Mouse (Mus musculus) testis, adult 2 months (tissue): Measurements from ENCODE around the gene Gpr45. TPM values are rescaled to one million over a fixed set of nuclear protein-coding genes. Genes with fewer than 3 reads are reported as not detected.
A peak's percentile ranks its signal among the peaks of the same experiment; 100 is the strongest.

Experiments used
- H3K27ac ChIP-seq: fragments of 200-500 bp; 2 replicates; pipeline ENCODE4 v1.5.1; 2012; ENCODE audit warnings: low read depth, low read length; ENCODE audit not compliant: control insufficient read depth, insufficient read depth
- H3K27me3 ChIP-seq: fragments of 200-500 bp; 2 replicates; pipeline ENCODE4 v1.6.1; 2012; ENCODE audit warnings: mild to moderate bottlenecking, low read length, moderate library complexity; ENCODE audit not compliant: control insufficient read depth, insufficient read depth
- H3K36me3 ChIP-seq: fragments of 200-500 bp; 2 replicates; pipeline ENCODE4 v1.6.1; 2012; ENCODE audit warnings: mild to moderate bottlenecking, low read length; ENCODE audit not compliant: control insufficient read depth, insufficient read depth
- H3K4me1 ChIP-seq: fragments of 200-500 bp; 2 replicates; pipeline ENCODE4 v1.6.1; 2012; ENCODE audit warnings: low read length; ENCODE audit not compliant: control insufficient read depth, insufficient read depth
- H3K4me3 ChIP-seq: fragments of 200-500 bp; 2 replicates; pipeline ENCODE4 v1.5.1; 2012; ENCODE audit warnings: low read depth, mild to moderate bottlenecking, low read length, moderate library complexity, mixed read lengths; ENCODE audit not compliant: control insufficient read depth
- CTCF ChIP-seq: fragments of 200-500 bp; IDR thresholded peaks from 2 replicates; pipeline ENCODE4 v1.5.1; 2012; ENCODE audit warnings: low read depth, mild to moderate bottlenecking, inconsistent platforms, low read length, moderate library complexity; ENCODE audit not compliant: control insufficient read depth, insufficient read depth, insufficient replicate concordance
- POLR2A ChIP-seq: fragments of 200-500 bp; IDR thresholded peaks from 2 replicates; pipeline ENCODE4 v1.6.1; 2012; ENCODE audit warnings: low read depth, mild to moderate bottlenecking, inconsistent platforms, low read length, moderate library complexity; ENCODE audit not compliant: control insufficient read depth
- polyA plus RNA-seq: library from polyadenylated mRNA; depleted of rRNA; stranded (reverse); fragments of >200 nt; gene quantifications from 2 replicates; pipeline ENCODE4 v1.2.3, GENCODE M21; 2012; rRNA removed

Gpr45 gene
- polyA plus RNA-seq = 0.29 and 0.57 TPM in 2 replicates

DNA sequence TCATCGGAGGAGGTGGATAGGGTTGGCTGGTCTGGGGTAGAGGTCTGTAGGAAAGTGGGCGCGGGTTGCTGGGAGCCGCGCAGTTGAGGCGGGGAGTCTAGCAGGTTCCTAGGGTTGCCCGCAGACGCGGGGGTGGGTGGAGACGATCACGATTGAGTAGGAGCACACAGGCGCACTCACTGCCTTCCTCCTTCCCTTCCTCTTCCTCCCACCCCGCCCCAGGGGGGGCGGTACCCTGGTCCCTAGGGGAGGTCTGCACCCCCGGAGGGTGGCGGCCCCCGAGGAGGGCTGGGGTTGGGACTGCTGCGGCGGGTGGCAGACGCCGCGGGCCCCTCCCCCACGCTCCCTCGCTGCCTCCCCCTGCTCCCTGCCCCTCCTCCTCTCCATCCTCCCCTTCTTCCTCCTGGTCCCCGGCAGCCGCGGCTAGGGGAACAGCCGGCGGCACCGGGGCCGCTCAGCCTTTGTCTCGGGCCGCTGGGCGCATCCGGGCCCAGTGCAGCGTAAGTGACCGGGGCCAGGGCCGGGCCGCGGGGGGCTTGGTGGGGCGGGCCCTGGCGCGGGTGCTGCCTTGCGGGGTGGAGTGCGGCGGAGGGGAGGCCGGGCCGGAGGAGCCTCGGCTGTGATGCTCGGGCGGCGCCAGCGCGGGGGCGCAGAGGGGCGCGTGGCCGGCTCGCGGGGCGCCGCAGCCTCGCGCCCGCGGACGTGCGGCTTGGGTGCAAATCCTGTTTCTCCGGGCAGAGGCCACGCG is at the start of gene Gpr45:
Gpr45 (plus strand) TSS at position 139 of the 748 bp plus-strand sequence.
- peaks cover 3% of the 10 kb centered on the region; the same call in 1 of the 2 replicates for H3K4me1 ChIP-seq
- TF ChIP-seq CTCF (no peak), POLR2A (no peak)
- H3K27me3 ChIP-seq = no peaks in the 10 kb centered on the region; the same call in 1 of the 2 replicates
- H3K4me3 ChIP-seq = peak within 1 kb of the TSS; percentile 52
- no peak within 1 kb of the TSS for H3K27ac ChIP-seq
- H3K36me3 ChIP-seq = no peaks in the 10 kb centered on the region

DNA sequence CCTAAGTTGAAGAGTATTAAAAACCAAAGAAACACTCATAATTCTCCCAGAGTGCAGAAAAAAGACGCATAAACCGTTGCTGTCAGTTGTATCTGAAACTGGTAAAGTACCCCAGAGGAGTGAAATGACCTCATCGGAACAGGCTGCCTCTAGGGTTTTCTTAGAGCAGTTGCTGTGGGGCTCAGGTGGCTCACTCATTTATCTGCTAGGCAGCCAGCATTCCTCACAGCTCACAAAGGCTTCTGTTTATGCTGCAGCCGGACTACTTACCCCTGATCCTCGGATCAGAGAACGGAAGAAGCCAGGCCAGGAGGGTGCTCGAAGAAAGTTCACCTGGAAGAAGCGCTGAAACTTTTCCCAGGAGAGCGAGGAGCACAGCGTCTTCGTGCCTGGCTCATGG is 47.5 kb upstream of the Gpr45 start:
- Histone ChIP-seq H3K4me1 (no peaks in the 10 kb centered on the region), H3K36me3 (no peaks in the 10 kb centered on the region; the same call in none of the 2 replicates), H3K27ac (no peak overlapping the region), H3K27me3 (no peaks in the 10 kb centered on the region), H3K4me3 (no peak overlapping the region)
- no peak for TF ChIP-seq CTCF

DNA sequence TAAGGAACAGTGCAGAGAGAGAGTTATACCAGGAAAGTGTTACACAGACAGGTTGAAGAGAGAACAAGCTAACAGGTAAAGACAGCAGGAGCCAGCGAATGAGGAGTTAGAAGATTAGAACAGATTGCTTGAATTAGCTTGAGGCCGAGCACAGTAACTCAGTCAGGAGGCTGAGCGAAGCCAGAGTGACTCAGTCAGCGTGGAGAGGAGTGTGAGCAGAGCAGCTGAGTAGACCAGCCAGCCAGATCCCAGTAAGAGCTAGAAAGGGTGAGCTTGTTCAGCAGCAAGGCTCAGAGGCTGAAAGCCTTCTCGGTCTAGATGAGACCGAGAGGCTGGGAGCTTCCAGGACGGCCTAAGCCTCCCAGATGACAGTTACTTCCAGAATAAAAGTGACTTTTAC is 46.0 kb upstream of the Gpr45 start:
- no peak for TF ChIP-seq CTCF
- no peak for TF ChIP-seq POLR2A

DNA sequence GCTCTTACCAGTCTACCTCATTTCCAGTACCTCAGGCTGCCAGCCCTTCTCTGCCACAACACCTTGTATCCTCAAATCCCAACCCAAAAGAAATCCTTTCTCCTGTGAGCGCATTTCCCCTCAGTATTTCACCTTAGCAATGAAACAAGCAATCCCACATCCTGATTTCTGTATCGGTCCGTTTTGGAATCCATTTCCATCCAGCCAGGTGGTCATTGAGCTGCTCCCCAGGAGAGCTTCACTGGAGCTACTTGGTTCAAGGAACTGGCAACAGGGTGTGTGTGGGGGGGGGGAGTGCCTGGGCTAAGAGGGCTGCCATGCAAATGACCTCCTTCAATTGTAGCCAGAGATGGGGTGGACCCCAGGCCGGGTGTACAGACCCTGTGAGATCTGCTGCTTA is 45.5 kb upstream of the Gpr45 start:
- H3K27ac ChIP-seq = no peak overlapping the region
- no peak for TF ChIP-seq CTCF
- TF ChIP-seq POLR2A = no peak
- H3K27me3 ChIP-seq = no peaks in the 10 kb centered on the region
- H3K4me3 ChIP-seq = no peak overlapping the region
- no peaks in the 10 kb centered on the region; the same call in none of the 2 replicates for H3K36me3 ChIP-seq
- no peaks in the 10 kb centered on the region for H3K4me1 ChIP-seq

More for the DNA sequence above, 46.0 kb upstream of the Gpr45 start:
- Histone ChIP-seq H3K27ac (no peak overlapping the region), H3K27me3 (no peaks in the 10 kb centered on the region), H3K4me1 (no peaks in the 10 kb centered on the region), H3K4me3 (no peak overlapping the region), H3K36me3 (no peaks in the 10 kb centered on the region; the same call in none of the 2 replicates)

DNA sequence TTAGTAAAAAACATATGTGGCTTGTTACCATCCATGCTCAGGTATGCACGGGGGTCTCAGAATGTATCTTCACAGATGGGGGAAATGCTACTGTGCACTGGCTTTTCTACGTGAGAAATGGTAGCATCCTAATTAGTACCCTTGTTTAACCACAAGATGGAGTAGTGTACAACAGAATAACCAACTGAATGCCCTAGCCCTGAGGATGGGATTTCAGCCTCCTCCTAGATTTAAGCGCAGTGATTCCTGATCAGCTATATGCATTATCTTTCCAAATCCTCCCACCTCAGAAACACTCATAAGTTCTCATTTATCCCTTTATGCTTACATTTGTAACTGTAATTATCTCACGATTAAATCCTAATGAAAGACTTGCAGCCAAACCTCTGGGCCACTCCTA is 37.6 kb upstream of the Gpr45 start:
- TF ChIP-seq POLR2A = no peak
- TF ChIP-seq CTCF = no peak
- Histone ChIP-seq H3K4me3 (no peak overlapping the region), H3K27me3 (no peaks in the 10 kb centered on the region), H3K27ac (no peak overlapping the region), H3K36me3 (no peaks in the 10 kb centered on the region), H3K4me1 (peaks cover 4% of the 10 kb centered on the region)

DNA sequence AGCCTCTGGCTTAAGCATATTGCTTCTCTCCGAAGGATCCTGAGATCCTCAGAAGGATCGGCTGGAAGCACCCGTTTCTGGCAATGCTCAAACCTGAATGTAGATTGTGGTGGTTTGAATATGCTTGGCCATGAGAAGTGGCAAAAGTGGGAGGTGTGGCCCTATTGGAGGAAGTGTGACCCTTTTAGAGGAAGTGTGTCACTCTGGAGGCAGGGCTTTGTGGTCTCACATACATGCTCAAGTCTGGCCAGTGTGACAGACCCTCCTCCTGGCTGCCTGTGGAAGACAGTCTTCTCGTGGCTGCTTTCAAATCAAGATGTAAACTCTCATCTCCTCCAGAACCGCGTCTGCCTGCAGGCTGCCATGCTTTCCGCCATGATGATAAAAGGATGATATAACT is 36.0 kb upstream of the Gpr45 start:
- Histone ChIP-seq H3K36me3 (no peaks in the 10 kb centered on the region), H3K27ac (no peak overlapping the region), H3K27me3 (no peaks in the 10 kb centered on the region), H3K4me1 (peaks cover 4% of the 10 kb centered on the region), H3K4me3 (no peak overlapping the region)
- TF ChIP-seq CTCF = no peak
- TF ChIP-seq POLR2A = no peak

DNA sequence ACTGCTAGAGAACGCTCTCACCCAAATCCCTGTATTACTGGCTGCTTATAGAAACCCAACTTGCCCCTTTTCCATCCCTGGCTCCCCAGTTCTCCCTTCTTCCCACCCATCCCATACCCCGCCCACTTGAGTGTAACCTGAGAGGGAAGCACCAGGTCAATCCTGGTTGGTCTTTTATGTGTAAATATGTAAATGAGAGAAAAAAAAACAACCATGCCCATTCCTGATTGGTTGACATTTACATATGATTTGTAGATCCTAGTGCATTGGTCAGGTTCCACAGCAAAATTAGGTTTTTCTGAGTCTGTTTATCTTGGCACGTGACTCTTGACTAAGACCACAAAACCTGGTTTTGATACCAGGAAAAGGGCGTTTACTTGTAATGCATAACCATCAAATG is 34.8 kb upstream of the Gpr45 start:
- H3K36me3 ChIP-seq = no peaks in the 10 kb centered on the region
- TF ChIP-seq POLR2A (no peak), CTCF (no peak)
- no peaks in the 10 kb centered on the region for H3K27me3 ChIP-seq
- H3K4me1 ChIP-seq = peaks cover 9% of the 10 kb centered on the region
- H3K27ac ChIP-seq = no peak overlapping the region
- H3K4me3 ChIP-seq = no peak overlapping the region

DNA sequence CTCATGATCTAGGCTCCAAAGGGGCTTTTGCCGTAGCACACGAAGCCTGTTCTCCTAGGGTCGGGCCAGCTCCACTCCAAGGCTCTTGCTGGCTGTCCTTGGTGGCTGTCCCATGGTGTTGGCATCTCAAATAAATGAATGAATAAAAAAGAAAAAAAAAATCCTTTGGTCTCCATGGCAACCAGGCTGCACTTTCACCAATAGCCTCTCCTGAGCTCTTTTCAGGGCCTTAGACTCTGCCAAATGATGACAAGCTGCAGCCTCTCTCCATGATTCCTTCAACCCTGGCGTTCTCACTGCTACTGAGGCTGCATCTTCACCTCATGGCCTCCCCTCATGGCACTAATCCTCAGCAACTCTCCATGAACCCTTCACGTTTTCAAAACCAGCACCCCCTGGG is 28.7 kb upstream of the Gpr45 start:
- H3K4me1 ChIP-seq = peaks cover 11% of the 10 kb centered on the region
- no peak overlapping the region for H3K4me3 ChIP-seq
- no peak overlapping the region for H3K27ac ChIP-seq
- TF ChIP-seq POLR2A = no peak
- no peaks in the 10 kb centered on the region for H3K36me3 ChIP-seq
- no peaks in the 10 kb centered on the region for H3K27me3 ChIP-seq
